Mouse (Mus musculus): ENCODE measurements around the gene Itih2. TPM values are rescaled to one million over a fixed set of nuclear protein-coding genes. Genes with fewer than 3 reads are reported as not detected.

Gene Itih2
- polyA plus RNA-seq (2012; rRNA removed): 1.4 and 2.6 TPM in 2 replicates

- 71% methylated on average over 4 of the region's 4 CpGs for WGBS
Measured at GRCm38 (mm10) chr2:10131296-10131695, at the start of gene Itih2. Gene Itih2 (minus strand): TSS chr2:10131396.

GRCm38 (mm10) chr2:10169991-10170390, 38.8 kb upstream of the Itih2 start:
- 89% methylated on average over 16 of the region's 16 CpGs for WGBS
- TF ChIP-seq POLR2A (IDR thresholded peaks at IDR 0.05; ENCODE audit: borderline replicate concordance, extremely low read depth, low read depth, low read length): no peak
- TF ChIP-seq CTCF (IDR thresholded peaks at IDR 0.05; ENCODE audit: insufficient read depth, low read length): no peak
- no peak for DNase-seq
- Histone ChIP-seq H3K4me3 (replicated peaks; ENCODE audit: extremely low read depth, low read depth, low read length) (no peak overlapping the region), H3K4me1 (ENCODE audit: control insufficient read depth, insufficient read depth, low read length) (no peaks in the 10 kb centered on the region)

More at GRCm38 (mm10) chr2:10131296-10131695, at the start of gene Itih2:
- H3K4me1 ChIP-seq (ENCODE audit: control insufficient read depth, insufficient read depth, low read length): no peaks in the 10 kb centered on the region
- TF ChIP-seq POLR2A (IDR thresholded peaks at IDR 0.05; ENCODE audit: borderline replicate concordance, extremely low read depth, low read depth, low read length) (no peak), CTCF (IDR thresholded peaks at IDR 0.05; ENCODE audit: insufficient read depth, low read length) (no peak)
- no peak within 1 kb of the TSS for H3K4me3 ChIP-seq (replicated peaks; ENCODE audit: extremely low read depth, low read depth, low read length)
- DNase-seq: no peak

- Histone ChIP-seq H3K4me1 (ENCODE audit: control insufficient read depth, insufficient read depth, low read length) (no peaks in the 10 kb centered on the region), H3K4me3 (replicated peaks; ENCODE audit: extremely low read depth, low read depth, low read length) (no peak overlapping the region)
- no peak for TF ChIP-seq CTCF (IDR thresholded peaks at IDR 0.05; ENCODE audit: insufficient read depth, low read length)
- TF ChIP-seq POLR2A (IDR thresholded peaks at IDR 0.05; ENCODE audit: borderline replicate concordance, extremely low read depth, low read depth, low read length): no peak
- WGBS: 49% methylated on average over 8 of the region's 8 CpGs
- no peak for DNase-seq
Measured at GRCm38 (mm10) chr2:10168016-10168415, 36.8 kb upstream of the Itih2 start.

GRCm38 (mm10) chr2:10167283-10167682, 36.1 kb upstream of the Itih2 start:
- Histone ChIP-seq H3K4me3 (replicated peaks; ENCODE audit: extremely low read depth, low read depth, low read length) (no peak overlapping the region), H3K4me1 (ENCODE audit: control insufficient read depth, insufficient read depth, low read length) (no peaks in the 10 kb centered on the region)
- DNase-seq: no peak
- TF ChIP-seq CTCF (IDR thresholded peaks at IDR 0.05; ENCODE audit: insufficient read depth, low read length) (no peak), POLR2A (IDR thresholded peaks at IDR 0.05; ENCODE audit: borderline replicate concordance, extremely low read depth, low read depth, low read length) (no peak)
- WGBS: 76% methylated on average over 11 of the region's 11 CpGs

- 38% methylated on average over 6 of the region's 6 CpGs for WGBS
- no peak for TF ChIP-seq POLR2A (IDR thresholded peaks at IDR 0.05; ENCODE audit: borderline replicate concordance, extremely low read depth, low read depth, low read length)
- TF ChIP-seq CTCF (IDR thresholded peaks at IDR 0.05; ENCODE audit: insufficient read depth, low read length): no peak
- no peak for DNase-seq
- no peak overlapping the region for H3K4me3 ChIP-seq (replicated peaks; ENCODE audit: extremely low read depth, low read depth, low read length)
- no peaks in the 10 kb centered on the region for H3K4me1 ChIP-seq (ENCODE audit: control insufficient read depth, insufficient read depth, low read length)
Measured at GRCm38 (mm10) chr2:10166635-10167034, 35.4 kb upstream of the Itih2 start.

- Histone ChIP-seq H3K4me1 (ENCODE audit: control insufficient read depth, insufficient read depth, low read length) (no peaks in the 10 kb centered on the region), H3K4me3 (replicated peaks; ENCODE audit: extremely low read depth, low read depth, low read length) (no peak overlapping the region)
- DNase-seq: no peak
- TF ChIP-seq POLR2A (IDR thresholded peaks at IDR 0.05; ENCODE audit: borderline replicate concordance, extremely low read depth, low read depth, low read length): no peak
- no peak for TF ChIP-seq CTCF (IDR thresholded peaks at IDR 0.05; ENCODE audit: insufficient read depth, low read length)
- WGBS: 83% methylated on average over 4 of the region's 4 CpGs
Measured at GRCm38 (mm10) chr2:10162011-10162410, 30.8 kb upstream of the Itih2 start.

- no peak for TF ChIP-seq CTCF (IDR thresholded peaks at IDR 0.05; ENCODE audit: insufficient read depth, low read length)
- Histone ChIP-seq H3K4me3 (replicated peaks; ENCODE audit: extremely low read depth, low read depth, low read length) (no peak overlapping the region), H3K4me1 (ENCODE audit: control insufficient read depth, insufficient read depth, low read length) (peaks cover 4% of the 10 kb centered on the region)
- 76% methylated on average over 10 of the region's 10 CpGs for WGBS
- DNase-seq: no peak
Measured at GRCm38 (mm10) chr2:10157184-10157583, 26.0 kb upstream of the Itih2 start.

- Histone ChIP-seq H3K4me3 (replicated peaks; ENCODE audit: extremely low read depth, low read depth, low read length) (peak within 1 kb of the TSS; percentile 36), H3K4me1 (ENCODE audit: control insufficient read depth, insufficient read depth, low read length) (peaks cover 4% of the 10 kb centered on the region)
- DNase-seq: peak; percentile 12
- TF ChIP-seq POLR2A (IDR thresholded peaks at IDR 0.05; ENCODE audit: borderline replicate concordance, extremely low read depth, low read depth, low read length): no peak
- TF ChIP-seq CTCF (IDR thresholded peaks at IDR 0.05; ENCODE audit: insufficient read depth, low read length): no peak
- 9% methylated on average over 27 of the region's 27 CpGs for WGBS
Measured at GRCm38 (mm10) chr2:10153201-10154075, 22.2 kb upstream of the Itih2 start, which contains the start of gene Itih5. Gene Itih5 (plus strand): TSS chr2:10153571.

- no peak for TF ChIP-seq CTCF (IDR thresholded peaks at IDR 0.05; ENCODE audit: insufficient read depth, low read length)
- no peak for TF ChIP-seq POLR2A (IDR thresholded peaks at IDR 0.05; ENCODE audit: borderline replicate concordance, extremely low read depth, low read depth, low read length)
- DNase-seq: no peak
- 57% methylated on average over 5 of the region's 5 CpGs for WGBS
- H3K4me1 ChIP-seq (ENCODE audit: control insufficient read depth, insufficient read depth, low read length): peaks cover 4% of the 10 kb centered on the region
- H3K4me3 ChIP-seq (replicated peaks; ENCODE audit: extremely low read depth, low read depth, low read length): no peak overlapping the region
Measured at GRCm38 (mm10) chr2:10152590-10152989, 21.4 kb upstream of the Itih2 start.

GRCm38 (mm10) chr2:10147176-10147575, 16.0 kb upstream of the Itih2 start:
- H3K4me3 ChIP-seq (replicated peaks; ENCODE audit: extremely low read depth, low read depth, low read length): no peak overlapping the region
- no peak for DNase-seq
- TF ChIP-seq CTCF (IDR thresholded peaks at IDR 0.05; ENCODE audit: insufficient read depth, low read length) (no peak), POLR2A (IDR thresholded peaks at IDR 0.05; ENCODE audit: borderline replicate concordance, extremely low read depth, low read depth, low read length) (no peak)
- no peaks in the 10 kb centered on the region for H3K4me1 ChIP-seq (ENCODE audit: control insufficient read depth, insufficient read depth, low read length)
- 69% methylated on average over 8 of the region's 8 CpGs for WGBS
